Mouse (Mus musculus) T-helper 1 cell (primary cell): ENCODE data around the gene Tmem59l.

Experiments
- in situ Hi-C: fragments of 300-600 bp; cut with MboI, MseI; formaldehyde crosslinking; loops from one replicate; pipeline ENCODE4 v1.15.1; 2025; ENCODE audit warnings: high pct_unique_total_duplicates

Tmem59l gene

GRCm38 (mm10) chr8:70462516-70462813 is 24.7 kb downstream of the Tmem59l start:
- in situ Hi-C loops: no loop called here

DNA sequence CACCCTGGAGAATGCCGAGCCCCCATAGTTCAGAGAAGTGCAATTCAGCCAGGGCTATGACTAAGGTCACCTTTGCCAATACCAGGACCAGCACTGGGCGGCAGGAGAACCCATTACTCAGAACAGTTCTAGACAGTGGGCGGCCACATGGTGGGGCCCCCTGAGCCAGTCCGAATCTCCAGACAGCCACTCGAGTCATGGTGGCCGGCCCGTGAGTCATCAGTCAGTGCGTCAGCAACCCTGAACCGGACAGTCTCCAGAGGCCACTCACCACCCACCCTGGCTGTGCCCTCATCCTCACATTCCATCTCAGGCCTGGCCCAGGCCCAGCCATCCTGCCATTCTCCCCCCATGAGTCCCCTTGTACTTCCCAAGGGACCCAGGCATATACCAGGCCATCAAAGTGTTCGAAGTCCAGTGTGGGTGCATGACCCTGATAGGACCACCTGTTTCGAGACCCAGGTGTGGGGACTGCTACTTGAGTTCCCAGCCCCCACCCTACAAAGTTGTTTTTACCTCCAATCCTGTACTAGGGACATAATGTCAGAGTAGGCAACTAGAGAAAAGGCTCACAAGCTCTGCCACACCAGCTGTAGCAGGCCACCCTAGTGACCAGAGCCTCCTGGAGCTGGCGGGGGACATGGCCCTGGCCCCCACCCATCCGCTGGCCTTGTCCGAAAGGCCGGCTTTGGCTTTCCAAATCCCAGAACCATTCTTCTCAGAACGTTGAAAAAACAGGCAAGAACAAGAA is 25.2 kb downstream of the Tmem59l start:
- in situ Hi-C loops: no loop called here

DNA sequence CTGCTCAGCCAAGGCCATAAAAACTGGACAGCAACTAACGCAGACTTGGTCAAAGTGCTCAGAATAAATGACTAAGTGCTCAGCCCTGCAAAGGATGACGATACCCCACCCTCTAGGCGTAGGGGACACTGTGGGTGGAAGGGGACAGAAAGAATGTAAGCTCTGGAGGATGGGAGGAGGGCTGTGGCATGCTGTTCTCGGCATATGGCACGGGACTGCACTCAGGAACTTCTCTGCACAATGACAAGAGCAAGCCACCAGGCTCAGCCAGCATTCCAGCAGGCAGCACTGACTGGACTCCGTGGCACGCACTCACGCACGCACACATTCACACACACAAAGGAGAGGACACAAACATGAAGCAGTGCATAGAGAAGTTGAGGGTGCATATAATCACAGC is 26.6 kb downstream of the Tmem59l start:
- in situ Hi-C loops: no loop called here

DNA sequence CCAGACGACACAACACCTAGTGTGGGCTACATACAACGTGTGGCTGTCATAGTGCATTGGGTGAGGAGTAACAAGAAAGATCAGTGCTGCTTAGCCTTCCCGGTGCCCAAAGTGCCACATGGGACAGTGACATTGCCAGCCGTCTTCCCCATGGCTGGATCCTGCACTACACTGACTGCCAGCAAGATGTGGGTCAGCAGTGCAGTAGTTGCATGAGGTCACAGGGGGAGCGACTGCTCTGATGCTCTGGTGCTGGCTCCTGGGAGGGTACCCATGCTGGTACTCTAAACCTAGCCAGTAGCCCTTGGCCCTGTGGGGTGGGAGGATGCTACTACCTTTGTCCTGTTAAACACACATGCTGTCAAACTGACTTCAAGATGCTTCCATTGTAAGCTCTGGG is 27.0 kb downstream of the Tmem59l start:
- in situ Hi-C loops: no loop called here

GRCm38 (mm10) chr8:70459636-70460035 is 27.5 kb downstream of the Tmem59l start:
- in situ Hi-C loops: no loop called here

GRCm38 (mm10) chr8:70458462-70458861 is 28.7 kb downstream of the Tmem59l start:
- in situ Hi-C loops: no loop called here

DNA sequence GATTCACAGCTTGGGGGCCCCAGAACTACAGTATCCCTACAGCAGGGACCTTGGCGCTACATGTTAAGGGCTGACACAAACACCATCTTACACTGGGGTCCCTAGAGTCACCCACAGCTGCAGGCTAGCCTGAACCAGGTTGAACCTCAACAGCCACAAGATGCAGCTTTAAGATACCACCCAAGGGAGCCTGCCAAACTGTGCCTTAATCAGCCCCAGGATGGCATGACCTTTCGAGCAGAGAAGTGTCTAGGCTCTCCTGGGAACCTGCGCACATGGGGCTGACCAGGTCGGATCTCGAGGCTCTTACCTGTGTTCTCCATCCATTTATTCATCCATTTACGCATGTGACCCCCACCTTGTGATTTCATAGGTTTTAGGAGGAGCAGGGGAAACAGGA is 29.3 kb downstream of the Tmem59l start:
- in situ Hi-C loops: no loop called here

DNA sequence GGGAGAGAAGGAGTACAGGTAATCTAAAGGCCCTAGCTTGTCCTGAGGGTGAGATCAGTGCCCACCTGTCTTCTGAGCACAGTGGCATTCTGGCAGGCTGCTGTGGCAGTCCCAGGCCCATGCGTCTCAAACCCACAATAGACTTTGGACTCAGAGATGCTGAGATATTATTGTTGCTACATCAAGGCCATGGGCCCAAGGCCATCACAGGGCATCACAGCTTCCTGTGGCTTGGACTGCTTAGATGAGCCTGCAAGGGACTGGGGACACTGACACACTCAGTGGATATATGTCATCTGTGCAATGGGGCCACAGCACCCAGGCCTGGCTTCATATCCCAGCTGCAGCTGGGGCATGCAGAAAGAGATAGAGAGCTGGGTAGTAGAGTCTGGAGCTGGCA is 30.2 kb downstream of the Tmem59l start:
- in situ Hi-C loops: no loop called here

DNA sequence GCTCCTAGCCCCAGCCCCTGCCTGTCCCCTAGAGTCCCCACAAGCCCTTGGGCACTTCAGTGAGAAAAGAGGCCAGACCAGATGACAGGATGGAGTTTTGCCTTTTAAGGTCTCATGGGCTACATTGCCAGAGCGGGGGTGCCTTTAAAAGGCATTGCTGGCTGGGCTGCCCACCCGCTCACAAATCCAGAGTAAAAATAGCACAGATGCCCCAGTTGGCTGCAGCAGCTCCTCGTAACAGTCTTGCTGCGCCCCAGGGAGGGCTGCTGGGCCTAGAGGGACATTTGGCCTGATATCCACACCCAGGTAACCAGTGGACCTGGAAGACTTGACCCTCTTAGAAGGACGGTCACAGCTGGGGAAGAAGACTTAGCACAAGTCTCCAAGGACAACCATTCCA is 33.3 kb downstream of the Tmem59l start:
- in situ Hi-C loops: no loop called here

DNA sequence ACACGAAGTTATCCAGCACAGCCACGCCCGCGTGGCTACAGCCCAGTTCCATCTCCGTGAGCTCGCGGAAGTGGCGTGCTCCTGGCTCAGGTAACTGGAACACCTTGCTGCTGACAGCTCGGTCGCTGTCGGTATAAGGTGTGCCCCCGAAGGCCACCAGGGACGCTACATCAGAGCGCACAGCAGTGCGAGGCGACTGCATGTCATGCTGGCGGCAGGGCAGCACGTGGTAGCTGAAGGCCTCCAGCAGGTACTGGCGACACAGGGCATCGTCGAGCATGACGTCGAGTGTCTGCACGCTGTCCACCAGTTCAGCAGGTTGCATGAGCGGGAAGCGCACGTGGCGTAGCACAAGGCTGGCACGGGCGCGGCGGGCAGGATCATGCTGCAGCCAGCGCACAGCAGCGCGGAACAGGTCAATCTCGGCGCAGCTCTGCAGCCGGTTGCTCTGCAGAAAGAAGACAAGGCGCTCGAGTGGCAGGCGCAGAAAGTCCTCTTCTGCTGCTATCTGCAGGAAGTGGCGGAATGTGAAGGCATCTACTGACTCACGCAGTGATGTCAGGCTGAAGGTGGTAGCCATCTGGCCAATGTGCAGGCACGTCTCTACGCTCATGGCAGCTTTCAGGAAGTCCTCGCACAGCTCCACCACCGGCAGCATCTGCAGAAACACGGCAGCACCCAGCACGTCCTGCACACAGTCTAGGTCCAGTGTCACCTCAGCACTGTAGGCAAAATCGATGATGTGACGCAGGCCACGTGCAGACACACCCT is 34.8 kb downstream of the Tmem59l start:
- in situ Hi-C loops: no loop called here

GRCm38 (mm10) chr8:70447639-70448420 is 39.3 kb downstream of the Tmem59l start:
- in situ Hi-C loops: no loop called here

- in situ Hi-C loops: no loop called here
Observed at GRCm38 (mm10) chr8:70445988-70446387, 41.2 kb downstream of the Tmem59l start.

DNA sequence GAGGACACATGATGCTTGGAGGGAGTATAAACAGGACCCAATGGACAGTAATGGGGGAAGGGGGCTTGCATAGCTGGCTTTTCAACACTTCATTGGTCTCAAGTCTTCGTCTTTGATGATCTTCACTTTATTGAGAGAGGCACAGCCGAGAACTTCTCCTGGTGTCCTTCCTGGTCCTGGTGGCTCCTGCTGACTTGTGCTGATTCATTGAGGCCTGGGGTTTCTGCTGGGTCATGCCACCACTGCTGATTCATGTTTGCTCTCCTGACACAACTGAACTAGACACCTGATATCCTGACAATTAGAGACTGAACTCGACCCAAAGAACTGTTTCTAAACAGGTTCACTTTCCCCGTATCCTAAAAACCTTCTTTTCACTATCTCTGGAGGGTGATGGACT is 43.8 kb downstream of the Tmem59l start:
- in situ Hi-C loops: no loop called here

- in situ Hi-C loops: no loop called here
Observed at GRCm38 (mm10) chr8:70441565-70441964, 45.6 kb downstream of the Tmem59l start.

- in situ Hi-C loops: no loop called here
Observed at GRCm38 (mm10) chr8:70440246-70440645, 46.9 kb downstream of the Tmem59l start.

- in situ Hi-C loops: no loop called here
Observed at GRCm38 (mm10) chr8:70439848-70440179, 47.3 kb downstream of the Tmem59l start.

DNA sequence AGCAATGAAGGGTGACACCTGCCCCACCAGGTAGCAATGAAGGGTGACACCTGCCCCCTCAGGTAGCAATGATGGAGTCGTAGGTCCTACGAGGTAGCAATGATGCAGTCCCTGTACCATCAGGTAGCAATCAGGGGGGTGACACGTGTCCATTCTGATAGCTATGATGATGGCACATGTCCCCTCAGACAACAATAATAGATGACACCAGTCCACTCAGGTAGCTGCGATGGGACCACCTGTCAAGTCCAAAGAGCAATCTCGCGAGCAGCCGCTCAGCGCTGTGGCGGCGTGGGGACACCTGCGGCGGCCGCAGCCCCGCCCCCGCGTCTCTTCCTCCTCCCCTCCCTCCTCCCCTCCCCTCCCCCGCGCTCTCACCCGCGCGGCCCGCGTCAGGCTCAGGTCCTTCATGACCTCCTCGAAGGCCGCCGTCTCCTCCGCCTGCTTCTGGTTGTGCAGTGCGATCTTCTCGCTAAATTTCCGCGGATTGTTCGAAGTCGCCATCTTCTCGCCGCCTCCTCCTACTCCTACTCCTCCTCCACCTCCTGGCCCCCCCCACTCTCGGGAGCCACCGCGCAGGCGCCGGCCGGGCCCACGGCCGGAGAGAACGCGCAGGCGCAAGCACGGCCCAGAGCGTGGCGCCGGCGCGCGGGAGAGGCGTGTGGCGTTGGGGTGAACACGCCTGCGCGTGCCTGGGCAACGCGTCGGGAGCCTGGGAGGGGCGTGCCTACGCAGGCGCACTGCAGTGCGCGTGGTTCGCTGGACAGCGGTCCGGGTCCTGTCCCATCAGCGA is 47.9 kb downstream of the Tmem59l start, which contains the start of gene Crtc1:
Gene Crtc1, minus strand, starts transcription at position 525 of the 793 bp plus-strand sequence.
- in situ Hi-C loops: no loop called here

DNA sequence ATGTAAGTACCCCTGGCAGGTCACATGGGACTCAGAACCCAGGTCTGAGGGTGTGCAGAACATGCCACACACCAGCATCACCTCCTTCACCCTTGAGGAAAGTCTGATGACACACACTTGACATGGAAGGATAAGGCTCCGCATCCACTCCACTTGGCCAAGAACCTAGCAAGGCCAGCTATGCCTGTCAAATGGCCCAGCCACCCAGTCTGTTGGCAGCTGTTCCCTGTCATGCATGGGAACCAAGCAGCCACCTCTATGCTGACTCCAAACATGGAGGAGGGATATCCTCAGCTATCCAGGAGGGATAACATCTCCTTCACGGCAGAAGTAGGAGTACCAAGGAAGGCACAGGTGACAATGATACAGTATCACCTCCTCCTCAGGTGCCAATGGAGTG is 48.7 kb downstream of the Tmem59l start:
- in situ Hi-C loops: no loop called here

GRCm38 (mm10) chr8:70435156-70435555 is 52.0 kb downstream of the Tmem59l start:
- in situ Hi-C loops: no loop called here
